Mouse (Mus musculus): ENCODE results near the gene Rftn1.

The Rftn1 gene

GRCm38 (mm10) chr17:50170935-50171545 is 19.4 kb downstream of the Rftn1 start:
- DNase-seq: no peak

- DNase-seq: no peak
Measured at GRCm38 (mm10) chr17:50169946-50170427, 20.5 kb downstream of the Rftn1 start.

GRCm38 (mm10) chr17:50160904-50161805 is 29.3 kb downstream of the Rftn1 start:
- DNase-seq: no peak

GRCm38 (mm10) chr17:50160357-50160756 is 30.1 kb downstream of the Rftn1 start:
- DNase-seq: no peak

GRCm38 (mm10) chr17:50159816-50160215 is 30.7 kb downstream of the Rftn1 start:
- no peak for DNase-seq

GRCm38 (mm10) chr17:50158565-50158964 is 31.9 kb downstream of the Rftn1 start:
- no peak for DNase-seq

- DNase-seq: no peak
Measured at GRCm38 (mm10) chr17:50157190-50158150, 33.0 kb downstream of the Rftn1 start.

- no peak for DNase-seq
Measured at GRCm38 (mm10) chr17:50152085-50152484, 38.4 kb downstream of the Rftn1 start.

- DNase-seq: no peak
Measured at GRCm38 (mm10) chr17:50151208-50151723, 39.2 kb downstream of the Rftn1 start.

- no peak for DNase-seq
Measured at GRCm38 (mm10) chr17:50150416-50151207, 39.9 kb downstream of the Rftn1 start.

GRCm38 (mm10) chr17:50149690-50150210 is 40.7 kb downstream of the Rftn1 start:
- no peak for DNase-seq

GRCm38 (mm10) chr17:50147831-50148587 is 42.5 kb downstream of the Rftn1 start:
- DNase-seq: no peak

GRCm38 (mm10) chr17:50143354-50143753 is 47.1 kb downstream of the Rftn1 start:
- DNase-seq: no peak

GRCm38 (mm10) chr17:50142553-50142952 is 47.9 kb downstream of the Rftn1 start:
- no peak for DNase-seq

GRCm38 (mm10) chr17:50142151-50142550 is 48.3 kb downstream of the Rftn1 start:
- DNase-seq: no peak

- no peak for DNase-seq
Measured at GRCm38 (mm10) chr17:50136060-50136459, 54.4 kb downstream of the Rftn1 start.

- DNase-seq: no peak
Measured at GRCm38 (mm10) chr17:50135466-50135865, 55.0 kb downstream of the Rftn1 start.

- no peak for DNase-seq
Measured at GRCm38 (mm10) chr17:50131698-50132097, 58.8 kb downstream of the Rftn1 start.

- no peak for DNase-seq
Measured at GRCm38 (mm10) chr17:50130421-50130820, 60.1 kb downstream of the Rftn1 start.

GRCm38 (mm10) chr17:50128392-50128791 is 62.1 kb downstream of the Rftn1 start:
- no peak for DNase-seq

All from cerebellum, adult 11 months (tissue).